Mouse (Mus musculus): ENCODE measurements at regions not wholly inside any gene's neighbourhood (a gene's known extent, or its start where the extent isn't known, plus 50 kb on each side); places are given as distances from the start of the nearest gene placed in this dataset.

- TF ChIP-seq CTCF (IDR thresholded peaks at IDR 0.05; ENCODE audit: insufficient read depth, low read length), result no peak
- TF ChIP-seq POLR2A (IDR thresholded peaks at IDR 0.05; ENCODE audit: borderline replicate concordance, extremely low read depth, low read depth, low read length), result no peak
Observed at GRCm38 (mm10) chr2:133156537-133156936, 210.8 kb upstream of the Fermt1 start.
